Mouse (Mus musculus): ENCODE results near the gene Carmil3. TPM values are rescaled to one million over a fixed set of nuclear protein-coding genes. Genes with fewer than 3 reads are reported as not detected.

The Carmil3 gene
- polyA plus RNA-seq, 1 experiment from 2014 or later = 1.8 TPM

DNA sequence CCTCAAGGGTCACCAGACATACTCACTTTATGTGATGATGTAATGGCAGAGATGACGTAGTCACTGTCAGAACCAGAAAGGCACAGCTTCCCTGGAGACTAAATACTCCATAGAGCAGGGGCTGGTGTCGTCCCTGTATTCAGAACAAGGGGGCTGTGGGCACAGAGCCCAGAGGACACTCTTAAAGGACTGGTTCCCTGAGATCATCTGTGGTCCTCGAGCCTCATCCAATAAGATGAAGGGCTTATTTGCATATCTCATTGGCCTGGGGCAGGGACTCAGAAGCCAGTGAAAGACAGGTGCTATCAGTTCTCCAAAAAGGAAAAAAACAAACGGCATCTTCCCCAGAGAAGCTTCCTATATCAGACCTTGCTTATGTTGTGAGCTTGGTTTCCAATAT, 33.6 kb downstream of the Carmil3 start:
- no peak overlapping the region for H3K4me3 ChIP-seq (replicated peaks; ENCODE audit: low read length)
- H3K36me3 ChIP-seq (ENCODE audit: control insufficient read depth, insufficient read depth, low read length) = no peaks in the 10 kb centered on the region
- no peak overlapping the region for H3K9ac ChIP-seq (ENCODE audit: low read length)
- peaks cover 19% of the 10 kb centered on the region for H3K27me3 ChIP-seq (ENCODE audit: control insufficient read depth, insufficient read depth, low read length)
- H3K27ac ChIP-seq (ENCODE audit: low read length) = no peak overlapping the region
- WGBS = 47% methylated on average over 4 of the region's 4 CpGs
- no peak for ATAC-seq (ENCODE audit: insufficient read depth, low FRiP score)
- H3K4me1 ChIP-seq (ENCODE audit: control insufficient read depth, insufficient read depth, low read length) = no peaks in the 10 kb centered on the region
- H3K4me2 ChIP-seq (ENCODE audit: low read depth, low read length) = no peak overlapping the region
- no peaks in the 10 kb centered on the region for H3K9me3 ChIP-seq (replicated peaks; ENCODE audit: control insufficient read depth, low read length)

DNA sequence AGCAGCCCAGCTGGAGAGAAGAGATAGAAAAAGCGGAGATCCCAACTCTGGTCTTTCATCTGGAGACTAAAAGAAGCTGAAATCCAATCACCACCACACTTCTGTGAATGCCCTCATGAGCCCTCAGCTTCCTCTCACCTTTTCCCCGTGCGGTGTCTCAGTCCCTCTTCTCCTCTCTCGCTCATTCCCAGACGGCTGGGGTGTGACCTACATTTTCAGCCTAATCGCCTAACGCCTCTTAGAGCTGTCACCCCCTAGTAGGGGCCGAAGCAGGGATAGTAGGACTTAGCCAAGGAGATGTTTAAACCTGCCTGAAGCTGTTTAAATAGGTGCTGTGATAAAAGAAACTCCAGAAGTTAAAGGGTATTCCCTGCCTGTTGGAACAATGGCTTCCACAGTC, 34.3 kb downstream of the Carmil3 start, which contains the start of gene Nrl:
TSS of gene Nrl (minus strand) at position 197 of the 400 bp plus-strand sequence.
- Histone ChIP-seq H3K9me3 (replicated peaks; ENCODE audit: control insufficient read depth, low read length) (no peaks in the 10 kb centered on the region), H3K4me3 (replicated peaks; ENCODE audit: low read length) (no peak within 1 kb of the TSS), H3K36me3 (ENCODE audit: control insufficient read depth, insufficient read depth, low read length) (no peaks in the 10 kb centered on the region), H3K27me3 (ENCODE audit: control insufficient read depth, insufficient read depth, low read length) (peaks cover 19% of the 10 kb centered on the region), H3K27ac (ENCODE audit: low read length) (no peak within 1 kb of the TSS), H3K4me1 (ENCODE audit: control insufficient read depth, insufficient read depth, low read length) (no peaks in the 10 kb centered on the region), H3K4me2 (ENCODE audit: low read depth, low read length) (no peak within 1 kb of the TSS), H3K9ac (ENCODE audit: low read length) (no peak within 1 kb of the TSS)
- ATAC-seq (ENCODE audit: insufficient read depth, low FRiP score) = no peak
- WGBS = 21% methylated on average over 8 of the region's 8 CpGs

DNA sequence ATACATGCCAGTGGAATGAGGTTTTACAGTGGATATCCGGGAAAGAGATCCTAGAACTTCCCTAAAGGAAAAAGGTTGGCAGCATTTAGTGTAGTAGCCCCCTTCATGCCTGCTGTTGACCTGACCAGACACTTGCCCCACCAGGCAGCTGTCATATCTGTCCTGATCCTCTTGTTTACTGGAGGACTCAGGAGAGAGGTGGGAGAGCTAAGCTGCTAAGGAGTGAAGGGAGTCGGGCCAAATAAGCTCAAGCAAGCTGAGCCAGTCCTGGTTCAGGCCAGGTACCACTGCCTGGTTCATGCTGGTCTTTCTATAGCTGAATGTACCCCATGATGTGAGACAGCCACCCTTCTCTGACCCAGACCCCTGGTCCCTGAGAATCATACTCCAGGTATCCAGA, 36.2 kb downstream of the Carmil3 start:
- Histone ChIP-seq H3K4me3 (replicated peaks; ENCODE audit: low read length) (no peak overlapping the region), H3K4me1 (ENCODE audit: control insufficient read depth, insufficient read depth, low read length) (no peaks in the 10 kb centered on the region), H3K36me3 (ENCODE audit: control insufficient read depth, insufficient read depth, low read length) (no peaks in the 10 kb centered on the region), H3K9ac (ENCODE audit: low read length) (no peak overlapping the region), H3K4me2 (ENCODE audit: low read depth, low read length) (no peak overlapping the region), H3K27me3 (ENCODE audit: control insufficient read depth, insufficient read depth, low read length) (peaks cover 7% of the 10 kb centered on the region; the same call in 1 of the 2 replicates), H3K27ac (ENCODE audit: low read length) (no peak overlapping the region), H3K9me3 (replicated peaks; ENCODE audit: control insufficient read depth, low read length) (no peaks in the 10 kb centered on the region)
- WGBS = 60% methylated on average over 2 of the region's 2 CpGs
- no peak for ATAC-seq (ENCODE audit: insufficient read depth, low FRiP score)

DNA sequence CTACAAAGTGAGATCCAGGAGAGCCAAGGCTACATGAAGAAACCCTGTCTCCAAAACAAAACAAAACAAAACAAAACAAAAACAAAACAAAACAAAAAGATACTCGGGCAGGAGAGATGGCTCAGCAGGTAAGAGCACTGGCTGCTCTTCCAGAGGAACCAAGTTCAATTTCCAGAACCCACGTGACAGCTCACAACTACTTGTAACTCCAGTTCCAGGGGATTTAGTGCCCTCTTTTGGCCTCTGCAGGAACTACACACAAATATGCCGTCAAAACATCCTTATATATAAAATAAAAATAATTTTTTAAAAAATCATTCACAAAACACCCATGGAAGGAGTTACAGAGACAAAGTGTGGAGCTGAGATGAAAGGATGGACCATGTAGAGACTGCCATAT, 37.5 kb downstream of the Carmil3 start:
- Histone ChIP-seq H3K9me3 (replicated peaks; ENCODE audit: control insufficient read depth, low read length) (no peaks in the 10 kb centered on the region), H3K27me3 (ENCODE audit: control insufficient read depth, insufficient read depth, low read length) (no peaks in the 10 kb centered on the region), H3K27ac (ENCODE audit: low read length) (no peak overlapping the region), H3K4me2 (ENCODE audit: low read depth, low read length) (no peak overlapping the region), H3K4me3 (replicated peaks; ENCODE audit: low read length) (no peak overlapping the region), H3K36me3 (ENCODE audit: control insufficient read depth, insufficient read depth, low read length) (no peaks in the 10 kb centered on the region), H3K4me1 (ENCODE audit: control insufficient read depth, insufficient read depth, low read length) (no peaks in the 10 kb centered on the region), H3K9ac (ENCODE audit: low read length) (no peak overlapping the region)
- no peak for ATAC-seq (ENCODE audit: insufficient read depth, low FRiP score)
- 22% methylated on average over 3 of the region's 3 CpGs for WGBS

DNA sequence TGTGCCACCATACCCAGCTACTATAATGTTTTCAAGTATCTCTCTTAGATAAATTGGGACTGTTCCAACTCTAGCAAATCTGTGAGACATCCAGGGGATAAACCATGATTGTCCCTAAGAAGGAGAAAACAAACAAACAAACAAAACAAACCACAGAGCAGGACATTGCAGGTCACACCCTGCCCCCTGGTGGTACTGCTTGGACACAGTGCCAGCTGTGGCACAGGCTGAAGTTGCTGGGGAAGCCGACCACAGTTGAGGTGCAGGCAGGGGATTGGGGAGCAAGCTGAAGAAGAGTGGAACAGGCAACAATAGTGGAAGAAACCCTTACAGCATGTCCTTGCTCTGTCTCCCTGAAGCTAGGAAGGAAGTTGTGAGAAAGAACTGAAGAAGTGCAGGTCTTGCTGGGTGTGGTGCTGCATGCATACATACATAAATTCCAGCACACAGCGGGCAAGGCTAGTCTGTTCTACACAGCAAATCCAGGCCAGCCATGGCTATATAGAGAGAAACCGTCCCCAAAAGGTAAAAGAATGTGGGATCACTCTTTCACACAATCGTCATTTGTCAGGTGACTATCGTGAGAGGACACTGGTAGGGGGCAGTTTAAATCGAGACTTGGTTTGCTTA, 45.8 kb downstream of the Carmil3 start:
- Histone ChIP-seq H3K9ac (ENCODE audit: low read length) (no peak overlapping the region), H3K4me1 (ENCODE audit: control insufficient read depth, insufficient read depth, low read length) (peaks cover 9% of the 10 kb centered on the region), H3K4me3 (replicated peaks; ENCODE audit: low read length) (no peak overlapping the region), H3K9me3 (replicated peaks; ENCODE audit: control insufficient read depth, low read length) (no peaks in the 10 kb centered on the region), H3K4me2 (ENCODE audit: low read depth, low read length) (no peak overlapping the region), H3K27me3 (ENCODE audit: control insufficient read depth, insufficient read depth, low read length) (no peaks in the 10 kb centered on the region), H3K36me3 (ENCODE audit: control insufficient read depth, insufficient read depth, low read length) (no peaks in the 10 kb centered on the region), H3K27ac (ENCODE audit: low read length) (no peak overlapping the region)
- ATAC-seq (ENCODE audit: insufficient read depth, low FRiP score) = no peak
- 41% methylated on average over 6 of the region's 6 CpGs for WGBS

DNA sequence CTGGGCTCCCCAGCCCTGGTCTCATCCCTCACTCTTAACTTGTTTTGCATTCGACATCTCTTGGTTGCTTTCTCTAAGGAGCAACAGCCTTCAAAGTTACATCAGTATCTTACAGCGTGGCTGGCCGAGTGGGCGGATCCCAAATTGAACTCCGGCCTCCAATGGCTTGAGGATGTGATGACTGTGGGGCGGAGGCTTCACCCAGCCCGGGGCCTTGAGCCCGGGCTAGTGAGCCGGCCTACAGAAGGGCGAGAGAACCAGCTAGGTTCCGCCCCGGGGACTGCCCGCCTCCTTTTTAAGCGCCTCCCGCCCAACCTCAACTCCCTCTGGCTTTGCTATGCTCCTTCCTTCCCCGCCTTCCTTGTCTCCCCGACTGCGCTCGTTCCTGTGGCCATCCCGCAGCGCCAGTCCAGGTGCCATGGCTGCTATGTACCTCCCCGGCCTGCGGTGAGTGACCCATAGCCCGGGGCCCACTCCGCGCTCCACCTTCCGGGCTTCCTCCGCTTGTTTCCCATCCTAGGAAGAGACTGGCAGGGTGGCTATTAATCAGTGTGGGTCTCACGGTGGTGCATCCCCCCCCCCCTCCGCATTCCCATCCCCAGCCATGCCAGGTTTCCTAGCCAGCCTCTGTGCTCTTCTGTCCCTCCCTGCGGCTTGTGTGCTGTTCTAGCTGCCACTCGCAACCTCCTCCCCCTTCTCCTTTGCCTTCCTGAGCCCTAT, 49.8 kb downstream of the Carmil3 start, which contains the start of gene Pck2:
TSS of gene Pck2 (plus strand) at position 200 of the 720 bp plus-strand sequence.
- H3K4me2 ChIP-seq (ENCODE audit: low read depth, low read length) = peak within 1 kb of the TSS; percentile 53
- H3K9me3 ChIP-seq (replicated peaks; ENCODE audit: control insufficient read depth, low read length) = no peaks in the 10 kb centered on the region
- H3K9ac ChIP-seq (ENCODE audit: low read length) = peak within 1 kb of the TSS; percentile 76
- no peaks in the 10 kb centered on the region; the same call in 1 of the 2 replicates for H3K36me3 ChIP-seq (ENCODE audit: control insufficient read depth, insufficient read depth, low read length)
- WGBS = under 1% methylated on average over 32 of the region's 32 CpGs
- H3K4me3 ChIP-seq (replicated peaks; ENCODE audit: low read length) = peak within 1 kb of the TSS; percentile 56
- H3K4me1 ChIP-seq (ENCODE audit: control insufficient read depth, insufficient read depth, low read length) = peaks cover 14% of the 10 kb centered on the region
- H3K27ac ChIP-seq (ENCODE audit: low read length) = peak within 1 kb of the TSS; percentile 91
- no peaks in the 10 kb centered on the region for H3K27me3 ChIP-seq (ENCODE audit: control insufficient read depth, insufficient read depth, low read length)
- ATAC-seq (ENCODE audit: insufficient read depth, low FRiP score) = peak; percentile 95

DNA sequence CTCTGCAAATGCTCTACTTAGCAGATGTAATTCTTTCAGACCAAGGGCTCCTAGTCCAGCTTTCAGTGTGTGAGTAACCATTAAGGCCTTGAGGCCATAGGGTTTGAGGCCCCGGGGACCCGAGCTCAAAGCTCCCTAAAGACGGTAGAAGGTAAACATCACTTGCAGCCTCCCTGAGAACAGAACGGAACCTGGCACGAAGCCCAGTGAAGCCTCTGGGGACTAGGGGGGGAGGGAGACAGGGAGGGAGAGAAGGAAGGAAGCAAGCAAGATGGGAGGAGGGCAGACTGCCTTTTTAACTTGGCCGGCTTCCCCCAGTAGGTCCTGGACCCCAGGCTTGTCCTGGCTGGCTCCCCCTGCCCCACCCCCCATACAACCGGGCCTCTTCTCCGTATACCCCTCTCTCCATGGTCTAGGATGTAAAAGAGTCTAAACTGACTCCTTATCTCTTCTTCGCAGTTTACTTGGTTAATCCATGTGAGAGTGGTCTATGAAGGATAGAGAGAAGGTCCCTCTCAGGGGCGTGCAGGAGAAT, 50.4 kb downstream of the Carmil3 start:
- no peaks in the 10 kb centered on the region; the same call in 1 of the 2 replicates for H3K36me3 ChIP-seq (ENCODE audit: control insufficient read depth, insufficient read depth, low read length)
- peak overlapping the region; percentile 76 for H3K9ac ChIP-seq (ENCODE audit: low read length)
- H3K27ac ChIP-seq (ENCODE audit: low read length) = peak overlapping the region; percentile 91
- no peaks in the 10 kb centered on the region for H3K9me3 ChIP-seq (replicated peaks; ENCODE audit: control insufficient read depth, low read length)
- peak overlapping the region; percentile 53 for H3K4me2 ChIP-seq (ENCODE audit: low read depth, low read length)
- no peaks in the 10 kb centered on the region for H3K27me3 ChIP-seq (ENCODE audit: control insufficient read depth, insufficient read depth, low read length)
- H3K4me3 ChIP-seq (replicated peaks; ENCODE audit: low read length) = peak overlapping the region; percentile 56
- ATAC-seq (ENCODE audit: insufficient read depth, low FRiP score) = peak; percentile 63
- WGBS = 1% methylated on average over 10 of the region's 10 CpGs
- H3K4me1 ChIP-seq (ENCODE audit: control insufficient read depth, insufficient read depth, low read length) = peaks cover 14% of the 10 kb centered on the region

DNA sequence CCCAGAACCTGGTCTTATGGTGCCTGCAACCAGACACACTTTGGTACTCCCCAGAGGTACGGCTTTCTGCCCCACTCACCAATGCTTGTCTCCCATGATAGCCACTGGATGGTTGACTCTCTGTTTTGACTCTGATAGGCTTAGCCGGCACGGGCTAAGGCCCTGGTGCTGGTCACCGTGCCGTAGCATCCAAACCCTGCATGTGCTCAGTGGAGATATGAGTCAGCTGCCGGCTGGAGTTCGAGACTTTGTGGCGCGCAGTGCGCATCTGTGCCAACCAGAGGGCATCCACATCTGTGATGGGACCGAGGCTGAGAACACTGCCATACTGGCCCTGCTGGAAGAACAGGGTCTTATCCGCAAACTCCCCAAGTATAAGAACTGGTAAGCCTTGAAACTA, 51.8 kb downstream of the Carmil3 start:
- Histone ChIP-seq H3K4me3 (replicated peaks; ENCODE audit: low read length) (no peak overlapping the region), H3K9me3 (replicated peaks; ENCODE audit: control insufficient read depth, low read length) (no peaks in the 10 kb centered on the region), H3K27me3 (ENCODE audit: control insufficient read depth, insufficient read depth, low read length) (no peaks in the 10 kb centered on the region), H3K27ac (ENCODE audit: low read length) (no peak overlapping the region), H3K4me1 (ENCODE audit: control insufficient read depth, insufficient read depth, low read length) (peaks cover 14% of the 10 kb centered on the region), H3K4me2 (ENCODE audit: low read depth, low read length) (no peak overlapping the region), H3K36me3 (ENCODE audit: control insufficient read depth, insufficient read depth, low read length) (no peaks in the 10 kb centered on the region; the same call in 1 of the 2 replicates), H3K9ac (ENCODE audit: low read length) (no peak overlapping the region)
- no peak for ATAC-seq (ENCODE audit: insufficient read depth, low FRiP score)
- 95% methylated on average over 12 of the region's 12 CpGs for WGBS

DNA sequence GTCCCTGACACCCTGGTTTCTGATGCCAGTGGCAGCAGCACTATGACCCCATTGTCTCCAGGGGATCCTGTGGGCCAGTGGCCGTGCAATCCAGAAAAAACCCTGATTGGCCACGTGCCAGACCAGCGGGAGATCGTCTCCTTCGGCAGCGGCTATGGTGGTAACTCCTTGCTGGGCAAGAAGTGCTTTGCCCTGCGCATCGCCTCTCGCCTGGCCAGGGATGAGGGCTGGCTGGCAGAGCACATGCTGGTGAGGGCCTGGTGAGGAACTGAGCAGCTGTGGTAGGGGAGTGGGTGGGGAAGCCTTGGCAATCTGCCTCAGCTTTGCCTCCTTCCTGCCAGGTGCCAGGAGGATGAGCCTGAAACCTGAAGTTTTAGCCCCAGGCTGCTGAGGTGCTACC, 53.9 kb downstream of the Carmil3 start:
- WGBS = 72% methylated on average over 9 of the region's 9 CpGs

More for the DNA sequence above, 53.9 kb downstream of the Carmil3 start:
- no peak overlapping the region for H3K4me3 ChIP-seq (replicated peaks; ENCODE audit: low read length)
- no peak for ATAC-seq (ENCODE audit: insufficient read depth, low FRiP score)
- no peaks in the 10 kb centered on the region for H3K27me3 ChIP-seq (ENCODE audit: control insufficient read depth, insufficient read depth, low read length)
- no peak overlapping the region for H3K4me2 ChIP-seq (ENCODE audit: low read depth, low read length)
- peaks cover 14% of the 10 kb centered on the region for H3K4me1 ChIP-seq (ENCODE audit: control insufficient read depth, insufficient read depth, low read length)
- no peaks in the 10 kb centered on the region for H3K9me3 ChIP-seq (replicated peaks; ENCODE audit: control insufficient read depth, low read length)
- H3K9ac ChIP-seq (ENCODE audit: low read length) = no peak overlapping the region
- no peak overlapping the region for H3K27ac ChIP-seq (ENCODE audit: low read length)
- peaks cover 5% of the 10 kb centered on the region; the same call in 1 of the 2 replicates for H3K36me3 ChIP-seq (ENCODE audit: control insufficient read depth, insufficient read depth, low read length)
